Mouse (Mus musculus) limb, embryonic 13.5 days (tissue): Measurements from ENCODE around the gene Kat14. TPM values are rescaled to one million over a fixed set of nuclear protein-coding genes. Genes with fewer than 3 reads are reported as not detected.

Source experiments
- ATAC-seq: fragments of 200-750 bp; cut with Nextera tagmentation; 2 replicates; pipeline ENCODE4 v1.8.0; 2017; ENCODE audit warnings: low read depth, moderate number of reproducible peaks, moderate TSS enrichment; ENCODE audit not compliant: low FRiP score
- H3K27ac ChIP-seq: fragments of 300-500 bp; sonication (generic); 2 replicates; pipeline ENCODE4 v1.5.1; 2015; ENCODE audit warnings: inconsistent platforms, mild to moderate bottlenecking, moderate library complexity
- H3K27me3 ChIP-seq: fragments of 300-500 bp; sonication (generic); 2 replicates; pipeline ENCODE4 v1.6.1; 2015; ENCODE audit warnings: mild to moderate bottlenecking, inconsistent platforms
- H3K36me3 ChIP-seq: fragments of 300-500 bp; sonication (generic); 2 replicates; pipeline ENCODE4 v1.6.1; 2015; ENCODE audit warnings: inconsistent platforms, mild to moderate bottlenecking, moderate library complexity
- H3K4me1 ChIP-seq: fragments of 300-500 bp; sonication (generic); 2 replicates; pipeline ENCODE4 v1.6.1; 2015; ENCODE audit warnings: inconsistent platforms
- H3K4me2 ChIP-seq: fragments of 300-500 bp; sonication (generic); replicated peaks from 2 replicates; pipeline ENCODE4 v1.6.1; 2015; ENCODE audit warnings: inconsistent platforms, mild to moderate bottlenecking, moderate library complexity
- H3K4me3 ChIP-seq: fragments of 300-500 bp; sonication (generic); 2 replicates; pipeline ENCODE4 v1.5.1; 2015; ENCODE audit warnings: moderate library complexity, mild to moderate bottlenecking, inconsistent platforms
- H3K9ac ChIP-seq: fragments of 300-500 bp; sonication (generic); 2 replicates; pipeline ENCODE4 v1.6.1; 2015; ENCODE audit warnings: mild to moderate bottlenecking, inconsistent platforms
- H3K9me3 ChIP-seq: fragments of 300-500 bp; sonication (generic); 2 replicates; pipeline ENCODE4 v1.6.1; 2016; ENCODE audit warnings: inconsistent platforms
- WGBS: fragments of 180-500 bp; shearing (Covaris S2); methylation state at CpG from one replicate; pipeline ENCODE4 v1.1.7; 2015; 5-methylcytosine and 5-hydroxymethylcytosine counted together
- polyA plus RNA-seq: library from polyadenylated mRNA; unstranded; fragments of >200 nt; fragmentation: Nextera tagmentation; extraction: Ambion mirVana; gene quantifications from 2 replicates; pipeline ENCODE4 v1.2.1, GENCODE M21; 2015

Gene Kat14
- polyA plus RNA-seq, 1 experiment from 2014 or later, result 47.3 TPM

DNA sequence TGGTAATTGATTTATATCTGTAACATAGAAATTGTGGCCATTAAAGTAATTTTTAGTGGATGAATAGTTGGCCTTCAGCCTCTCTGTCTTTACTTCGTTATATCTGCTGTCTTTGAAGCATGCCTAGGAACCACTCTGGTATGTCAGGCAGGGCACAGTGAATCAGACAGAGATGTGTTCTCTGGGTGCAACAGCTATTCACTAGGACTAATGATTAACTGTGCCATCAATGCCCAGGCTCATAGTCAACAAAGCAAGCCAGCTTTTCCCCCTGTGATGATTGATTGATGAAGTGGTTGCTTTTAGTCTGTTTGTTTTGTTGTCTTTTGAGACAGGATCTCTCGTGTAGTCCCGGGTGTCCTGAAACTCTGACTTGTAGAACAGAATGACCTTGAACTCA is 19.6 kb downstream of the Kat14 start:
- H3K27me3 ChIP-seq, result no peaks in the 10 kb centered on the region
- H3K4me2 ChIP-seq, result no peak overlapping the region
- H3K36me3 ChIP-seq, result peaks cover 78% of the 10 kb centered on the region
- H3K4me1 ChIP-seq, result no peaks in the 10 kb centered on the region
- H3K9ac ChIP-seq, result no peak overlapping the region
- WGBS, result 93% methylated on average over 3 of the region's 3 CpGs
- H3K4me3 ChIP-seq, result no peak overlapping the region
- no peak overlapping the region for H3K27ac ChIP-seq
- no peak for ATAC-seq
- H3K9me3 ChIP-seq, result no peaks in the 10 kb centered on the region

DNA sequence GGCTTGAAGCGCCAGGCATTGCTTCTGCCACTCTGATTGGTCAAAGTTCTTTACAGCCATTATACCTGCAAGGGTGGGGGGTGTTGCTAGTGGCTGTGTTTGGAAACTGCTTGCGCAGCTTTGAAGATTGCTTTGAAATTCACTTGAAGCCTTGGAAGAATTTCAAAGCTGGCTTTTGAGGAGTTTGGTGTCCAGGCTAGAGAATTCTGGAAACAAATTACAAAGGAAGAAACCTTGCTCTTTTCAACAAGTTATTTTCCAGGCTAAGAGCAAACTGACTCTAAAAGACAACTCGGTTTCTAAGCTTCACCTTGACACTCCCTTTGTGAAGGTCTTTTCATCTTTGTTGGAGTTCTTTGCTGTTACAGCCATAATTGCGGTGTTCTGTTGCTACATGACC is 30.7 kb downstream of the Kat14 start:
- peaks cover 94% of the 10 kb centered on the region for H3K36me3 ChIP-seq
- no peak for ATAC-seq
- H3K4me3 ChIP-seq, result no peak overlapping the region
- H3K4me2 ChIP-seq, result no peak overlapping the region
- WGBS, result 88% methylated on average over 4 of the region's 4 CpGs
- no peaks in the 10 kb centered on the region for H3K27me3 ChIP-seq
- no peak overlapping the region for H3K9ac ChIP-seq
- no peak overlapping the region for H3K27ac ChIP-seq
- H3K4me1 ChIP-seq, result no peaks in the 10 kb centered on the region
- no peaks in the 10 kb centered on the region for H3K9me3 ChIP-seq

DNA sequence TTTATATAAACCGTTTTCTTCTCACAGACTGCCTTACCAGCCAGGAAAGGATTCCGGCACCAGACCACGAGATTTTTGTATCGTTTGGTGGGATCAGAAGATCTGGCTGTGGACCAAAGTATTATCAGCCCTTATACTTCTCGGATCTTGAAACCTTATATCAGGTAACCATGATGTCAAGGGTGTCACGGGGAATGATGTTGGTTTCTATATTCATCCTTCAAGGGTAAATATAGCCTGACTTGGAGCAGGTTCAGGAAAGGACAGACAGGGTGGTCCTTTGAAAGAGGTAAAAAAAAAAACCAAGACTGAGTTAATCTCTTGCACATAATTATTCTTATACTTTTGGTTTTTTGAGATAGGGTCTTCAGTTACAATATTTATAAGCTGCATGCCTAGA is 31.9 kb downstream of the Kat14 start:
- H3K27ac ChIP-seq, result no peak overlapping the region
- no peak overlapping the region for H3K9ac ChIP-seq
- H3K36me3 ChIP-seq, result peaks cover 90% of the 10 kb centered on the region
- no peaks in the 10 kb centered on the region for H3K27me3 ChIP-seq
- no peaks in the 10 kb centered on the region for H3K9me3 ChIP-seq
- H3K4me3 ChIP-seq, result no peak overlapping the region
- ATAC-seq, result no peak
- H3K4me2 ChIP-seq, result no peak overlapping the region
- H3K4me1 ChIP-seq, result no peaks in the 10 kb centered on the region
- WGBS, result 88% methylated on average over 6 of the region's 6 CpGs

DNA sequence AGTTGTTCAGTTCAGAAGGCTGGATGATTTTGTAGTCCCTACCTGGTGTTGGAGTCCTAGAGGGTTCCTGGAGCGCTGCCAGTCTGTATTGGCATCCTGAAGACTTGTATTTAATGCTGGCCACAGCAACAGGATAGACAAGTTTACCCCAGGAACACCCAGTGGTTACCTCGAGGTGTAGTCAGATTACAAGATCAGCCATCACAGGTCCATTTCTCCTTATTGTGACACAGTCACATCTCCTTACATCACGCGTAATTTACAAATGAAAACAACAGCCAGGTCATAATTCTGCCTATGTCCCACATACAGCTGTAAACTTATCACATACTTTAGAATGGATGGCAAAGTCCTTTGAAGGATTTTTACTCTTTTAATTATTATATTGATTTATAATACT is 40.3 kb downstream of the Kat14 start:
- Histone ChIP-seq H3K27ac (no peak overlapping the region), H3K4me2 (no peak overlapping the region), H3K27me3 (no peaks in the 10 kb centered on the region), H3K4me3 (no peak overlapping the region), H3K4me1 (no peaks in the 10 kb centered on the region), H3K9ac (no peak overlapping the region), H3K36me3 (peaks cover 68% of the 10 kb centered on the region), H3K9me3 (no peaks in the 10 kb centered on the region)
- WGBS, result 93% methylated on average over 4 of the region's 4 CpGs
- ATAC-seq, result no peak

DNA sequence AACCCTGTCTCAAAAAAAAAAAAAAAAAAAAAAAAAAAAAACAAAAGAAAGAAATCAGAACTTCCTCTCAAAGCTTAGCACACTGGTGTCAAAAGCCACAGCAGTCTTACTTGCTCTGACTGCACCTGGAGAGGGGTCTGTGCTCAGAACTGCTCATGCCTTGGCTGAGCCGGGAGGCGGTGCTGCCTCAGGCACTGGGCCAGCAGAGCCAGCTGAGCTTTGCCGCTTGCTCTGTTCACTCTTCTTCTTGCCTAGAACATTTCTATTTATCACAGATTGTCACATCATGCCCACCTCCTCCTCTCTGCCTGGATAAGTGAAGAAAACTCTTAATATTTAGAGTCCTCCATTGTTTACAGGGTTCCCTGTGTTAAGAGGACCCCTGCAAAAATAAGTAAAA is 41.8 kb downstream of the Kat14 start:
- Histone ChIP-seq H3K36me3 (peaks cover 63% of the 10 kb centered on the region), H3K27me3 (no peaks in the 10 kb centered on the region), H3K9me3 (no peaks in the 10 kb centered on the region), H3K4me3 (no peak overlapping the region), H3K4me1 (no peaks in the 10 kb centered on the region), H3K27ac (no peak overlapping the region), H3K9ac (no peak overlapping the region), H3K4me2 (no peak overlapping the region)
- WGBS, result 75% methylated on average over 3 of the region's 3 CpGs
- no peak for ATAC-seq

DNA sequence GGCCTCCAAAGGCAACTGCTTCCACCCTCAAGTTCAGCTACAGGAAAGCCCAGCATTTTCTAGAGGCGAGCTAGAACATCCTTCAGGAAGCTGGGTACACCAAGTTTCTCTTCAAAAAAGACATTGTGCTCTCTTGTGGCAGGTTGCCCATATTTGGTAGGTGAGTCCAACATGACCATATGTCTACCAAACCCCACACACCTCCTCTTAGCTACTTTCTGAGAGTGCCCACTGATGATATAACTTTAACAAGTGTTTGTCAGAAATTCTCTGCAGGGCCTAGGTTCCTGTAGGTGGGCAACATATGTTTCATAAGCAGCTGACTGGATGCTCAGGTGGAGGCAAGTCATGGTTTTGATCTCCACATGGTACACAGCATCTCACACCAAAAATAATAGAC is 45.9 kb downstream of the Kat14 start:
- H3K27me3 ChIP-seq, result no peaks in the 10 kb centered on the region
- H3K9ac ChIP-seq, result no peak overlapping the region
- no peak overlapping the region for H3K4me3 ChIP-seq
- no peak for ATAC-seq
- no peak overlapping the region for H3K27ac ChIP-seq
- H3K4me2 ChIP-seq, result no peak overlapping the region
- peaks cover 29% of the 10 kb centered on the region for H3K36me3 ChIP-seq
- peaks cover 9% of the 10 kb centered on the region; the same call in 1 of the 2 replicates for H3K4me1 ChIP-seq
- WGBS, result 85% methylated on average over 1 of the region's 1 CpGs
- H3K9me3 ChIP-seq, result no peaks in the 10 kb centered on the region

DNA sequence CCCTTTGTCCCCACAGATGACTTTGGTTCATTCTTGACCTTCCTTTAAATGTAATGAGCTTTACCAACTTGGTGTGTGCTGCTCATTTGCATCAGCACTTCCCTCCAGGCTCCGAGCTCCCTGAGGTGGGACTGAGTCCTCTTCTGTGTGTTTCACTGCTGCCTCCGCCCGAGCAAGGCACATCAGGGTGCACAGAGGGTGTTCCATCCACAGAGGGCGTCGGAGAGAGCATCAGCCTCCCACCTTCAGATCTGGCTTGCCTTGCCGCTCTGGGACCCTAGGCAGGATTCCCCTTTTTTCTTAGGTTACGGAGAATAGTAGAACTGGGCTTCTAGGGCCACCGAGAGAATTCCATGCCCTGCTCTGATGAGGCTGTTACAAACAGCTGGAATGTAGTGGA is 48.1 kb downstream of the Kat14 start:
- no peak overlapping the region for H3K4me2 ChIP-seq
- no peak overlapping the region for H3K9ac ChIP-seq
- no peaks in the 10 kb centered on the region for H3K9me3 ChIP-seq
- no peak overlapping the region for H3K27ac ChIP-seq
- peaks cover 9% of the 10 kb centered on the region; the same call in 1 of the 2 replicates for H3K4me1 ChIP-seq
- ATAC-seq, result no peak
- H3K4me3 ChIP-seq, result no peak overlapping the region
- 45% methylated on average over 8 of the region's 8 CpGs for WGBS
- H3K27me3 ChIP-seq, result no peaks in the 10 kb centered on the region
- H3K36me3 ChIP-seq, result peaks cover 16% of the 10 kb centered on the region

DNA sequence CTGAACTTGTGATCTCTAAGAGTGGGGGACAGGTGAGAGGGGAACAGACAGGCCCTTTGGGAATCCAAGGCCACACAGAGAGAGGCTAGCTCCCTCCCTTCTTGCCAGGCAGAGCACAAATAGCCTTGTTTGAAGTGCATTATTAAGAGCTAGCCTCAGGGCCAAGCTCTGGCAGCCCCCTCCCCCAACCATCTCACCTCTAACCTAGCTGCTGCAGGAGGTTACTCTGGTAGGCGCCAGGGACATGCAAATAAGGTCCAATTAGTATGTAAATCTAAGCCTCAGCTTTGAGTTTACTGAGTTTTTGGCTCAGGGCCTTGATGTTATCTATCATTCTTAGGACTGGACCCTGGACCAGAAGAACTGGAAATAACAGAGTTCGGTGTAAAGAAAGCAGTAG is 49.3 kb downstream of the Kat14 start:
- H3K27ac ChIP-seq, result no peak overlapping the region
- H3K4me2 ChIP-seq, result no peak overlapping the region
- 16% methylated on average over 2 of the region's 2 CpGs for WGBS
- peaks cover 8% of the 10 kb centered on the region for H3K36me3 ChIP-seq
- no peaks in the 10 kb centered on the region for H3K27me3 ChIP-seq
- no peak for ATAC-seq
- H3K9ac ChIP-seq, result no peak overlapping the region
- H3K4me1 ChIP-seq, result peaks cover 9% of the 10 kb centered on the region; the same call in 1 of the 2 replicates
- no peak overlapping the region for H3K4me3 ChIP-seq
- H3K9me3 ChIP-seq, result no peaks in the 10 kb centered on the region

DNA sequence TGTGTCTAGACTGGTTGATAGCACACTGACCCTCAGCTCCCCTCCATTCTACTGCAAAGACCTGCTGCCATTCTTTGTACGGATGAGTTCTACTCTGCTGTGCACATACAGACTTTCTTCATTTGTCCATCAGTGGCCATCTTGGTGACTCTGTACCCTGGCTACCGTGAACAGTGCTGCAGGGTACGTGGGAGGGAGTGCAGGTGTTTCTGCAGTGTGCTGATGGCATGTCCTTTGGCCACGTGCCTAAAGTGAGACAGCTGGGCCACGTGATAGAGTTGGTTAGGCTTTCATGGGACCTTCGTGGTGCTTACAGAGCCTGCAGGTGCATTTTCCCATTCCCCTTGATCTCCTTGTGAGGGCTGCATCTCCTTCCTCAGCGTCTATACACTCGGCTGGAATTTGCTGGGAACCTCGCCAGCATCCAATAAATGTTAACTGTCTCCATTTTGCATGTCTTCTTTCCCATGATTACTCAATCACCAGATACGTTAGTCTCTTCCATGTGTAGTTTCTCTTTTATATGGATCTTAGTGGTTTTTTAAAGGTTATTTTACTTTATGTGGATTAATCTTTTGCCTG is 53.4 kb downstream of the Kat14 start:
- Histone ChIP-seq H3K4me1 (peaks cover 9% of the 10 kb centered on the region; the same call in 1 of the 2 replicates), H3K36me3 (no peaks in the 10 kb centered on the region), H3K4me3 (no peak overlapping the region), H3K27me3 (no peaks in the 10 kb centered on the region), H3K27ac (no peak overlapping the region), H3K9ac (no peak overlapping the region), H3K9me3 (no peaks in the 10 kb centered on the region), H3K4me2 (no peak overlapping the region)
- ATAC-seq, result no peak; the same call in 1 of the 2 replicates
- 65% methylated on average over 10 of the region's 10 CpGs for WGBS

DNA sequence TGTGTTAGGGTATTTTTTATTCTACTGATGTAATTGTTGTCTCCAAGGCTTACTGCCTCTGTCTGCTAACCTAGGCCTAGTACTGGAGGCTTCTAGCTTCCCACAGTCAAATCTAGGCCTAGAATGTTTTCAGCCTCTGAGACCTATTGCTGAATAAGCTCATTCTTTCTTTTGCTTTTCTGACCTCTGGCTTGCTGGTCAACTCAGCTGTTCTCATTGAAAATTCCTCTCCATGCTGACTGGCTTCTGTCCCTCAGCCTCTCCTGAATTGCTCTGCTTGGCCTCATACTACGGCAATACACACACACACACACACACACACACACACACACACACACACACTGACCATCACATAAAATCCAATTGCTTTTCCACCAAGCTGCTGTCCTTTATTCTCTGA is 57.0 kb downstream of the Kat14 start:
- H3K4me1 ChIP-seq, result no peaks in the 10 kb centered on the region
- no peaks in the 10 kb centered on the region for H3K9me3 ChIP-seq
- ATAC-seq, result no peak
- no peaks in the 10 kb centered on the region for H3K36me3 ChIP-seq
- H3K27me3 ChIP-seq, result no peaks in the 10 kb centered on the region
- no peak overlapping the region for H3K27ac ChIP-seq
- no peak overlapping the region for H3K9ac ChIP-seq
- H3K4me2 ChIP-seq, result no peak overlapping the region
- H3K4me3 ChIP-seq, result no peak overlapping the region
- WGBS, result 60% methylated on average over 1 of the region's 1 CpGs

DNA sequence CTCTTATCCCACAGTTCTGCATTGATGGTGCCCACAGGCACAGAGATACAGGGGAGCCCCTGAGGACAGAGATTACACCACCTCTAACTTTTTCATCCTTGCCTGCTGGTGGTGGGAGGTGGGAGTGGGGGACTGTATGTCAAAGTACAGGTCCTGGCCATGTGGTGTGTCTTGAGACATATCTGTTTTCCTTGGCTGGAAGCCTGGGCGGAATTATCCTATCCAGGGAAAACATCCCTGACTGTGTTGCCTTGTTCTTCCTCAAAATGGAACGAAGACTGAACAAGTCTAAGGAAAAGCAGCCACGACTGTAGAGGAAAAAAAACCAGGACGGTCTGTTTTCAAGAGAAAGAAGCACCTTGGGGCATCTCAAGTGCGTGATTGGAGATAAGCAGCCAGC is 59.1 kb downstream of the Kat14 start:
- no peaks in the 10 kb centered on the region for H3K4me1 ChIP-seq
- 73% methylated on average over 5 of the region's 5 CpGs for WGBS
- no peaks in the 10 kb centered on the region for H3K9me3 ChIP-seq
- no peaks in the 10 kb centered on the region for H3K27me3 ChIP-seq
- H3K9ac ChIP-seq, result no peak overlapping the region
- no peak overlapping the region for H3K4me2 ChIP-seq
- ATAC-seq, result no peak
- H3K27ac ChIP-seq, result no peak overlapping the region
- no peaks in the 10 kb centered on the region for H3K36me3 ChIP-seq
- H3K4me3 ChIP-seq, result no peak overlapping the region

DNA sequence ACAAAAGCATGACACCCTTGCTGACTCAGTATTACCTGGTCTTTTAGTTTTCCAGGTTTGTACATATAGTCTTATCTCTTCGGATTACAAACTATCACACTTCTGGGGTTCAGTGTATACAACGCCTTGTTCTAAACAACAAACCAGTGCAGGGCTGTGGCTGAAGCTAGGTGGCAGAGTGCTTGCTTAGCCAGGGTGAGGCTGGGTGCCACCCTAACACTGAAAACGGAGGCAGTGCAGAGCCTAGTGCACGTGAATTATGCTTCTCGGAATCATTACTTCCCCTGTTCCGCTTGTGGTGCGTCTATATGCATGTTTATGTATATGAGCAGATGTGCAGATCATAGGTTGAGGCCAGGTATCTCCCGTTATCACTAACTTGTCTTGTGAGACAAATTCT is 59.9 kb downstream of the Kat14 start:
- Histone ChIP-seq H3K27ac (no peak overlapping the region), H3K9ac (no peak overlapping the region), H3K27me3 (no peaks in the 10 kb centered on the region), H3K9me3 (no peaks in the 10 kb centered on the region), H3K4me2 (no peak overlapping the region), H3K4me1 (no peaks in the 10 kb centered on the region), H3K4me3 (no peak overlapping the region), H3K36me3 (no peaks in the 10 kb centered on the region)
- ATAC-seq, result no peak
- WGBS, result 86% methylated on average over 8 of the region's 8 CpGs

DNA sequence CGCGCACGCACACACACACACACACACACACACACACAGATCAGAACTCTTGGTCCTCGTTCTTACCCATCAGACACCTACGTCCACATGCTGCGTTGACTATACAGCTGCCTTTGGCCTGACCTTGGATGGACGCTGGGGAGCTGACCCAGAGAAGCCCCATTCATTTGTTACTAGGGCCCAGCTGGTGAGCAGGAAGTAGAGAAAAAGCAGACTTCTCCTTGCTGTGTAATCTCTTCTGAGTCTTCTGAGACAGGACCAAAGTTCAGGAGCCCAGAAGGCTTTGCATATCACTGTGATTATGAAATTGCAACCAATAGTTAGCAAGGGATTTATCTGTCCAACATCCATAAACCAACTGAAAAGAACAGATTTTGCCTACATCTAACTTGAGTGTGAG is 60.4 kb downstream of the Kat14 start:
- Histone ChIP-seq H3K27me3 (no peaks in the 10 kb centered on the region), H3K4me1 (no peaks in the 10 kb centered on the region), H3K36me3 (no peaks in the 10 kb centered on the region), H3K4me3 (no peak overlapping the region), H3K27ac (no peak overlapping the region), H3K9me3 (no peaks in the 10 kb centered on the region), H3K4me2 (no peak overlapping the region), H3K9ac (no peak overlapping the region)
- 75% methylated on average over 7 of the region's 7 CpGs for WGBS
- no peak for ATAC-seq
